In the genomic region with DNA sequence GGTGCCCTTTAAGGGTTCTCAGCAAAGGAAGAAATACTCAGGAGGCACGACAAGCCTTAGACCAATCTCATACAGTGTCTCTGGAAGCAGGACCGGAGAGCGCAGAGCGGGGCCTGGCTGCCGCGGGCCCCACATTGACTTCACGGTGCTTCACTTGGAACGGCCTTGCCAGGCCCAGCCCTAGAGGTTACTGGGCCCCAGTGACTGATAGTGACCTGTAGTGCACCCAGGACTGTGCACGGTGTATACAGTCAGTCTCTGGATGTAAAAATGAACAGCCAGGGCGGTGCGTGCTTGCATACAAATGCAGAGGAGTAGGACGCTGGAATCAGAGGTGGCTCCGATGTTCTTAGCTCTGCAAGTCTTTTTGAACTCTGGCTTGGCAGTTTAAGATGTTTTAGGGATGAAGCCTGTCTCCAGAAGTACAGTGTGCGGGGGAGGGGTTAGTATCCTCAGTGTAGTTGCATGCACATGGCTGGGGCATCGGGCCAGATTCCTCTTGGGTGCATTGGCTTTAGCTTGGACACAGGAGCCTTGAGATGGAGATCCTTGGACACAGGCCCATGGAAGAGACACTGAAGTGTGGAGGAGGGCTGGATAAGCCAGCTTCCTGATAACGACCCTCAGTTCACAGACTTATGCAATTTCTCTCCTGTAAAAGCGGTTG, we compare ENCODE assay signal across 8 mouse cellular contexts. TPM values are rescaled to one million over a fixed set of nuclear protein-coding genes. Genes with fewer than 3 reads are reported as not detected.
A peak's percentile ranks its signal among the peaks of the same experiment; 100 is the strongest.
DNase-seq lines count a peak whose midpoint lies in the region; ATAC-seq lines count a peak whose summit lies in the region.

No protein-coding gene starts in this region.

- no peak overlapping the region for H3K27ac ChIP-seq in heart, embryonic 16.5 days (ENCODE audit: low read length)

- peaks cover 5% of the 10 kb centered on the region for H3K4me1 ChIP-seq in heart, embryonic 16.5 days (ENCODE audit: control insufficient read depth, insufficient read depth, low read length)
- H3K4me1 ChIP-seq in megakaryocyte, embryonic 14.5 days, result peaks cover 15% of the 10 kb centered on the region

- 0 out of 2 replicates have a peak overlapping the region, but pooled peaks have one; percentile 3 for H3K9ac ChIP-seq in heart, embryonic 16.5 days (ENCODE audit: low read length)

- peak; percentile 60 to 70 for DNase-seq in right cerebral cortex, postnatal 10 days (ENCODE audit: low spot score in 2 of 2)
- DNase-seq in right cerebral cortex, adult 18-20 months, result no peak
- DNase-seq in kidney, postnatal 14 days, result peak; percentile 43
- no peak for DNase-seq in thymus, postnatal 10 days (ENCODE audit: low spot score in 2 of 2)
- DNase-seq in thymus, postnatal 25 days, result no peak

- H3K27me3 ChIP-seq in heart, embryonic 16.5 days (ENCODE audit: control insufficient read depth, insufficient read depth, low read length), result no peaks in the 10 kb centered on the region
- peaks cover 13% of the 10 kb centered on the region for H3K27me3 ChIP-seq in megakaryocyte, embryonic 14.5 days (replicated peaks)

- H3K4me3 ChIP-seq in heart, embryonic 16.5 days (ENCODE audit: low read length), result no peak overlapping the region
- peak overlapping the region; percentile 76 for H3K4me3 ChIP-seq in megakaryocyte, embryonic 14.5 days (replicated peaks)

- 55% methylated on average over 17 of the region's 17 CpGs for WGBS in heart, embryonic 16.5 days

- no peaks in the 10 kb centered on the region for H3K36me3 ChIP-seq in heart, embryonic 16.5 days (ENCODE audit: control insufficient read depth, insufficient read depth)
- H3K36me3 ChIP-seq in megakaryocyte, embryonic 14.5 days (replicated peaks; ENCODE audit: low read length), result no peaks in the 10 kb centered on the region

- H3K9me3 ChIP-seq in heart, embryonic 16.5 days (replicated peaks; ENCODE audit: control insufficient read depth, low read length), result peaks cover 5% of the 10 kb centered on the region
- peaks cover 4% of the 10 kb centered on the region for H3K9me3 ChIP-seq in megakaryocyte, embryonic 14.5 days

- peak; percentile 13 for ATAC-seq in common myeloid progenitor, adult 5-6 weeks (replicated peaks; ENCODE audit: low read depth, poor library complexity, severe bottlenecking)
- ATAC-seq in heart, embryonic 16.5 days (replicated peaks; ENCODE audit: extremely low read depth, insufficient read depth, low FRiP score), result peak; percentile 63

- peak overlapping the region; percentile 47 for H3K4me2 ChIP-seq in heart, embryonic 16.5 days (ENCODE audit: low read depth, low read length)

RNA-seq across cellular contexts. Expression of gene Rpl14, which starts 31.1 kb away (rescaled TPM):
- 2,413 and 3,257 TPM in 2 replicates for total RNA-seq in common myeloid progenitor, adult 5-6 weeks (2017)
- 375 and 390 TPM in 2 replicates for polyA plus RNA-seq in heart, embryonic 16.5 days (2015; fragmentation: Nextera tagmentation; extraction: Ambion mirVana)
- 714 and 1,504 TPM in 2 replicates for polyA plus RNA-seq in megakaryocyte, embryonic 14.5 days (2012; ENCODE audit: insufficient read depth, low replicate concordance)

Comparison
In these comparisons a context has a peak if more than half of its experiments do, and no peak if none do; other contexts are left out.
1. DNase-seq: peak in right cerebral cortex, postnatal 10 days (2 of 2) and kidney, postnatal 14 days (single experiment); none in right cerebral cortex, adult 18-20 months (single experiment), thymus, postnatal 10 days (0 of 2) and thymus, postnatal 25 days (single experiment).